Mouse (Mus musculus) R1 (cell line): ENCODE data around the gene Klk1.

ENCODE experiments used
- DNase-seq: peaks from one replicate; pipeline ENCODE4 v3.0.0-alpha.2; 2018; ENCODE audit warnings: low read depth, low spot score

The Klk1 gene

GRCm38 (mm10) chr7:44253023-44253616, 28.0 kb downstream of the Klk1 start:
- DNase-seq = no peak

- no peak for DNase-seq
Measured at GRCm38 (mm10) chr7:44254930-44255329, 29.8 kb downstream of the Klk1 start.

GRCm38 (mm10) chr7:44257278-44257677, 32.1 kb downstream of the Klk1 start, which contains the start of gene Acp4:
Acp4 (minus strand) TSS chr7:44257378.
- DNase-seq = no peak

- no peak for DNase-seq
Measured at GRCm38 (mm10) chr7:44260410-44260809, 35.2 kb downstream of the Klk1 start.

GRCm38 (mm10) chr7:44261147-44261546, 36.0 kb downstream of the Klk1 start, which contains the start of gene Gm15517:
Gm15517 (plus strand) TSS chr7:44261447.
- DNase-seq = peak; percentile 53

GRCm38 (mm10) chr7:44262791-44263643, 37.9 kb downstream of the Klk1 start:
- DNase-seq = peak; percentile 96

- DNase-seq = no peak
Measured at GRCm38 (mm10) chr7:44268117-44268516, 43.0 kb downstream of the Klk1 start.

GRCm38 (mm10) chr7:44269397-44269796, 44.2 kb downstream of the Klk1 start:
- DNase-seq = no peak

GRCm38 (mm10) chr7:44271309-44271708, 46.1 kb downstream of the Klk1 start:
- DNase-seq = peak; percentile 83

GRCm38 (mm10) chr7:44272546-44272945, 47.4 kb downstream of the Klk1 start:
- no peak for DNase-seq

GRCm38 (mm10) chr7:44273446-44273845, 48.3 kb downstream of the Klk1 start:
- DNase-seq = no peak

GRCm38 (mm10) chr7:44274096-44274495, 48.9 kb downstream of the Klk1 start:
- DNase-seq = no peak

GRCm38 (mm10) chr7:44275546-44275945, 50.4 kb downstream of the Klk1 start:
- DNase-seq = peak; percentile 52

- peak; percentile 87 for DNase-seq
Measured at GRCm38 (mm10) chr7:44276461-44277249, 51.5 kb downstream of the Klk1 start.

- DNase-seq = peak; percentile 86
Measured at GRCm38 (mm10) chr7:44277250-44277622, 52.1 kb downstream of the Klk1 start.
